Mouse (Mus musculus): ENCODE measurements around the gene Chmp4b.

DNA sequence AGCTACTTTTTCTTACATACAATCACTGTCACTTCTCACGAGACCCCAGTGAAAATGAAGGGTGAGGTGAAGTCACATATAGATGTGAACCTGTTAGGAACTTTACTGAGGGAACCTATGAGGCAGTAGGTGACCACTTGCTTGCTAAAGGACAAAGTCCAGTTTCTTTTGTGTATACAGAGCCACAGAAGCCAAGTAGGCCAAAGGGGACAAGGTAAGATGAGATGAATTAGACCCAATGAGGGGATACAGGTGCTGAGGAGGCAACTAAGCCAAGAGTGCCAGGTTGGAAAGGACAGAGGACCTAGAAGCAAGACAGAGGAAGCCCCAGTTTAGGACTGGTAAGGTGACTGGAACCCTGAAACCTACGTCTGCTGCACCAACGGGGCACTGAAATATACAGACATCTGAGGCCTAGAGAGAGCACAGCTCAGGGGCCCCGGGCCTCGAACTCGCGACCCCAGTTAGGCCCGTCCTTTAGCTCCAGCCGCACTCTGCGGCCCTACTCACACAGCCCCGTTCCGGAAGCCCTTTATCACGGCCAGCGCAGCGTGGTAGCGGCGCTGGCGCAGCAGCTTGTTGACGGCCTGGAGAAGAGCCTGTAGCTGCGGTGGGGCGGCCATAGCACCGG, 48.4 kb upstream of the Chmp4b start:
- no peak for TF ChIP-seq CTCF (IDR thresholded peaks at IDR 0.05; ENCODE audit: low read depth)
- peak; percentile 44; the same call in 1 of the 2 replicates for TF ChIP-seq EP300 (IDR thresholded peaks at IDR 0.05; ENCODE audit: low read depth)

All from liver, postnatal 0 days (tissue).